Mouse (Mus musculus) kidney, embryonic 14.5 days (tissue): ENCODE measurements around the gene Slc1a4. TPM values are rescaled to one million over a fixed set of nuclear protein-coding genes. Genes with fewer than 3 reads are reported as not detected.

Source experiments
- ATAC-seq: fragments of 200-750 bp; cut with Nextera tagmentation; 2 replicates; pipeline ENCODE4 v1.8.0; 2017; ENCODE audit warnings: moderate number of reproducible peaks, mild to moderate bottlenecking, moderate TSS enrichment, moderate library complexity; ENCODE audit not compliant: low FRiP score, low TSS enrichment
- H3K27ac ChIP-seq: fragments of 300-500 bp; sonication (generic); 2 replicates; pipeline ENCODE4 v1.5.1; 2014; ENCODE audit warnings: low read depth, mild to moderate bottlenecking, low read length, moderate library complexity, mixed read lengths
- H3K27me3 ChIP-seq: fragments of 300-500 bp; sonication (generic); 2 replicates; pipeline ENCODE4 v1.6.1; 2014; ENCODE audit warnings: mild to moderate bottlenecking, low read length; ENCODE audit not compliant: control insufficient read depth, insufficient read depth
- H3K36me3 ChIP-seq: fragments of 300-500 bp; sonication (generic); 2 replicates; pipeline ENCODE4 v1.6.1; 2014; ENCODE audit warnings: low read length, mixed read lengths; ENCODE audit not compliant: control insufficient read depth, insufficient read depth
- H3K4me1 ChIP-seq: fragments of 300-500 bp; sonication (generic); 2 replicates; pipeline ENCODE4 v1.6.1; 2014; ENCODE audit warnings: low read length, mixed read lengths; ENCODE audit not compliant: control insufficient read depth, insufficient read depth
- H3K4me2 ChIP-seq: fragments of 300-500 bp; sonication (generic); replicated peaks from 2 replicates; pipeline ENCODE4 v1.6.1; 2014; ENCODE audit warnings: low read depth, mild to moderate bottlenecking, low read length
- H3K4me3 ChIP-seq: fragments of 300-500 bp; sonication (generic); 2 replicates; pipeline ENCODE4 v1.5.1; 2014; ENCODE audit warnings: mild to moderate bottlenecking, low read length
- H3K9ac ChIP-seq: fragments of 300-500 bp; sonication (generic); 2 replicates; pipeline ENCODE4 v1.6.1; 2014; ENCODE audit warnings: low read depth, mild to moderate bottlenecking, low read length, moderate library complexity
- H3K9me3 ChIP-seq: fragments of 300-500 bp; sonication (generic); 2 replicates; pipeline ENCODE4 v1.6.1; 2016; ENCODE audit warnings: low read length; ENCODE audit not compliant: control insufficient read depth
- WGBS: fragments of 180-500 bp; shearing (Covaris S2); extraction: QIAGEN DNeasy Blood & Tissue Kit; methylation state at CpG from one replicate; pipeline ENCODE4 v1.1.7; 2014; 5-methylcytosine and 5-hydroxymethylcytosine counted together
- polyA plus RNA-seq: library from polyadenylated mRNA; unstranded; fragments of >200 nt; fragmentation: Nextera tagmentation; extraction: Ambion mirVana; gene quantifications from 2 replicates; pipeline ENCODE4 v1.2.1, GENCODE M21; 2014

Gene Slc1a4
- polyA plus RNA-seq = 5.2 and 10.9 TPM in 2 replicates

DNA sequence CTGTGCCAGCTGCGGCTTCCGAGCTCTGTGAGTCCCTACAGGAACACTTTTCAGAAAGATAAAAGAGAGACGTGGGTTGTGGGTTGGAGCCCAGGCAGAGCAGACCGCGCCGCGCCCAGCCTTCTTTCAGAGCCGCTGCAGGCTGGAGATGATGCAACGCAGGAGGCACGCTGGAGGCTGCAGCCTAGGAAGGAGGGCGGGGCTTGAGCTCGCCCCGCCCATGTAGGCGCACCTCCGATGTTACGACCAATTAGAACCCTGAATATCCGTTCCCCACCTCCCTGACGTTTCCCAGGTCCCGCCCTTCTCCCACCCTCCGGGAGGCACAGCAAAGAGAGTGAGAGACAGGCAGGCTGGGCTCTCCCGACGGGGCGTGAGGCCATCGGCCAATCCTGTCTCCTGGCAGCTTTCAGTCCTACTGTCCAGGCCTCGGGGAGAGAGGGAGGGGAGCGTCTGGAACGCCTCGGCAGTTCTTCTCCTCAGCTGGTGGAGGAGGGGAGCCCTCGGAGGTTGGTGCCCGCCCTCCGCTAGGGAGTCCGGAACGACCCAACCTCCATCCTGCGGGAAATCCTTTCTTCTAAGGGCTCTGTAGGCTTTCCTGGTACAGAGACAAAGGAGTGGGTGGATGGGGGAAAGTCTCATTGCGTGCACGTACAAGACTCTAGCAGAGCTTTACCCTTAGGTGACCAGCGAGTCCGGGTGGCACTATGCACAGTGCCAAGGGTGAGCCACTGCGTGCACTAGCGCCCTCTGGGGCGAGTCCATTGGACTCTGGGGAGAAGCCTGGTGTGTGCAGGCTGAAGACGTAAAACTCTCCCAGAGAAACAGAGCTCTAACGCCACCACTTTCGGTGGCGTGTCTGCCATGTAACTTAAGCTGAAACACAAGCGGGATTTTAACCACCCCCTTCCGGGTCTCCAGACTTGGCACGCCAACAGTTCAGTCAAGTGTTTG lies at the start of gene Slc1a4:
Slc1a4 (minus strand) TSS at position 153 of the 954 bp plus-strand sequence.
- no peaks in the 10 kb centered on the region for H3K36me3 ChIP-seq
- peak within 1 kb of the TSS; percentile 65 for H3K4me3 ChIP-seq
- H3K27ac ChIP-seq = peak within 1 kb of the TSS; percentile 96
- H3K4me2 ChIP-seq = peak within 1 kb of the TSS; percentile 96
- H3K9me3 ChIP-seq = no peaks in the 10 kb centered on the region
- H3K4me1 ChIP-seq = peaks cover 11% of the 10 kb centered on the region; the same call in 1 of the 2 replicates
- WGBS = 0% methylated on average over 48 of the region's 48 CpGs
- peak within 1 kb of the TSS; percentile 73 for H3K9ac ChIP-seq
- H3K27me3 ChIP-seq = no peaks in the 10 kb centered on the region
- peak; percentile 98 for ATAC-seq

DNA sequence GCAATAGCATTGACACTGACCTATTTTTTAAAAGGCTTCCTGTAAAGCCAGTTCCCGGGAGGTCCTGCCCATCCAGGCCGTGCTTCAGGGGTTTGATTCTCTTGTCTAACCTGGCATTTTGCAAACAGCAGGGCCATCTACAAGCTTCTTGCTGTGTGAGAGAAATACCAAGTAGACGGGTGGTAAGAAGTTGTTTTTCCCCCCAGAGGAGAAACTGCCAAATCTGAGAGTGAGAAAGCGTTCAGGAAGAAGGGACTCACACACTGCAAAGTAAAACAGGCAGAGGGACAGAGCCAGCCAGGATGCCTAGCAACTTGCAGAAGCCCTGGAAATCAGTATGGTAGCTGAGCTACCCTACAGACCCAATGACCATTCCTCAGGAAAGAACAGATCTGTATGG lies 47.6 kb upstream of the Slc1a4 start:
- Histone ChIP-seq H3K9ac (no peak overlapping the region), H3K4me2 (no peak overlapping the region), H3K36me3 (no peaks in the 10 kb centered on the region), H3K4me3 (no peak overlapping the region), H3K27ac (no peak overlapping the region), H3K9me3 (0 out of 2 replicates have a peak, but pooled peaks cover 3% of the 10 kb centered on the region), H3K27me3 (no peaks in the 10 kb centered on the region), H3K4me1 (no peaks in the 10 kb centered on the region)
- ATAC-seq = no peak
- WGBS = 58% methylated on average over 4 of the region's 4 CpGs

DNA sequence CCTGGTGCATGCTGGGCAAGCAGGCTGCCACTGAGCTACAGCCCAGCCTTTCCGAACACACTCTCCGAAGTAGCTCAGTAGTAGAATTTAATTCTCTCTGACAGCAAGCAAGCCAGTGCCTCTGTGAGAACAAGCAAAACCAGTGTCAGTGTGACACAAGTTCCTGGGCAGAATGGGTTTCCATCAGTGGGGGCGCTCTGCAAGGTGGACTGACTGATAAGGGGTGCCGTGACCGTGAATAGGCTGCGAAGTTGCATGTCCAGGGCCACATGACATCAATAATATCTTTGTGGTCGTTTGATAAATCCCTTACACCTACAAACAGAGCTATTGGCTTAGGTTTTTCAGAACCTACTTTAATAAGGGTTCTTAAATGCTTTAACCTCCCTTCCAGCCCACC lies 44.1 kb upstream of the Slc1a4 start:
- Histone ChIP-seq H3K4me2 (no peak overlapping the region), H3K9ac (no peak overlapping the region), H3K4me1 (no peaks in the 10 kb centered on the region), H3K27ac (no peak overlapping the region), H3K27me3 (no peaks in the 10 kb centered on the region), H3K36me3 (no peaks in the 10 kb centered on the region), H3K4me3 (no peak overlapping the region), H3K9me3 (0 out of 2 replicates have a peak, but pooled peaks cover 3% of the 10 kb centered on the region)
- ATAC-seq = no peak
- WGBS = 93% methylated on average over 7 of the region's 7 CpGs

DNA sequence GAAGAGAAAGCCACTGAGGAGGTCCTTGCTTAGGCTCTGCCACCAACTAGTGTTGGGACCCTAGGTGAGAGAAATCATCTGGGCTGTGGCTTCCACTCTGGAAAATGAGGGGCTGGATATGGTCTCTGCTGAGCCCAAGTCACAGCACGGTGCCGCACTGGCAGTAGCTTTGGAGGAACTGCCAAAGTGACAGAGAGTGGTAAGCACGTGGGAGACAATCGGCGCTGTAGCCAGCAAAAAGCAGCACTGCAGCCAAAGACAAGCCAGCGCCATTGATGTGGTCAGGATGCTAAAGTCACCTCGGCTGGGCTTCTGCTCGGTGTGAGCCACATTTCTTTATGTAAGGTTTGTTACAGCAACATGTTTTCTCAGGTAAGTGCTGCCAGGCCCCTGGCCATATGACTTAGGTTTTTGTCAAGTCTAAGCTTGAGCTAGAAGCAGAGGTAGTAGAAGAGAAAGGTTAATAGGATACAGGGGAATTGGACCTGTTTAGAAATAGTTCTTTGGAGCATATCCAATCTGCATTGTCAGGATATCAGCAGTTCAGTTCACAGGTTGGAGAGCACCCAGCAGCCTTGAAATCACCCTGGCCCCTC lies 40.2 kb upstream of the Slc1a4 start:
- Histone ChIP-seq H3K4me3 (no peak overlapping the region), H3K4me2 (no peak overlapping the region), H3K27me3 (no peaks in the 10 kb centered on the region), H3K9ac (no peak overlapping the region), H3K4me1 (no peaks in the 10 kb centered on the region), H3K27ac (no peak overlapping the region), H3K36me3 (no peaks in the 10 kb centered on the region), H3K9me3 (no peaks in the 10 kb centered on the region)
- ATAC-seq = no peak
- 77% methylated on average over 8 of the region's 8 CpGs for WGBS

DNA sequence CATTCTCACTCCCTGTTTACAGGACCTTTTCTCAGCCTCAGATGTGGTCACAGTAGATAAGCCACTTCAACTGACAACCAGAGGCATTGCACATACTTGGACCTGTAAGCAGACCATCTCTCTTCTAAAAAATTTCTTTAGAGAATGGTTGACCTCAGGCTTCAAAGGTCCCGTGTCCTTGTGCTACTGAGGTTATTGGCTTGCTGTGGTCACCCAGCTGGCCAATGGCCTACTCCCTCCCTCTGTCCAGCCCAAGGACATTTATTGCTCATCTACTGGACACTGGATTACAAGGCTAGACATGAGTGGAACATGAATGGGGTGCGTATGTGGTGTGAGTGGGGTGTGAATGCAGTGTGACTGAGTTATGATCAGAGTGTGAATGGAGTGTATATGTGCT lies 38.0 kb upstream of the Slc1a4 start:
- H3K36me3 ChIP-seq = no peaks in the 10 kb centered on the region
- H3K9ac ChIP-seq = no peak overlapping the region
- H3K4me1 ChIP-seq = no peaks in the 10 kb centered on the region
- no peak overlapping the region for H3K27ac ChIP-seq
- H3K4me2 ChIP-seq = no peak overlapping the region
- no peaks in the 10 kb centered on the region for H3K9me3 ChIP-seq
- ATAC-seq = no peak
- WGBS = 87% methylated on average over 2 of the region's 2 CpGs
- no peak overlapping the region for H3K4me3 ChIP-seq
- no peaks in the 10 kb centered on the region for H3K27me3 ChIP-seq

DNA sequence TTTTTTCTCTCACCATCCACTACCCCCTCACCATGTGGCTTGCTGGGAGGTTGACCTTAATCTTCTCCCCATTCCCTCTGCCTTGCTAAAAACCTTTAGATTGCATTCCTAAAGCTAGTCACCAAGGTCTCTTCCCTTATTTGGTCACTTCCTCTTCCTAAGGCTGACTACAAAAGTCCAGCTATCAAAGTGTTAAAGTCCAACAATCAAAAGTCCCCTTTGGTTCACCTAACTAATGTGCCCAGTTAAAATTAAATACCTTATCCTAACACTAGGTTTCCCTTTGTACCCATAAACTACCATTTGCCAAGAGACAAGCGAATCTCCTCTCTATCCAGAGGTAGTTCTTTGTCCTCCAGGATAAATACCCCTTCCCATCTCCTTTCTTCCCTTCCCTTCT lies 33.9 kb upstream of the Slc1a4 start:
- Histone ChIP-seq H3K27ac (no peak overlapping the region), H3K4me3 (no peak overlapping the region), H3K36me3 (no peaks in the 10 kb centered on the region), H3K9ac (no peak overlapping the region), H3K9me3 (peaks cover 3% of the 10 kb centered on the region; the same call in 1 of the 2 replicates), H3K27me3 (no peaks in the 10 kb centered on the region), H3K4me2 (no peak overlapping the region), H3K4me1 (no peaks in the 10 kb centered on the region)
- no peak for ATAC-seq
- WGBS = 81% methylated on average over 1 of the region's 1 CpGs

DNA sequence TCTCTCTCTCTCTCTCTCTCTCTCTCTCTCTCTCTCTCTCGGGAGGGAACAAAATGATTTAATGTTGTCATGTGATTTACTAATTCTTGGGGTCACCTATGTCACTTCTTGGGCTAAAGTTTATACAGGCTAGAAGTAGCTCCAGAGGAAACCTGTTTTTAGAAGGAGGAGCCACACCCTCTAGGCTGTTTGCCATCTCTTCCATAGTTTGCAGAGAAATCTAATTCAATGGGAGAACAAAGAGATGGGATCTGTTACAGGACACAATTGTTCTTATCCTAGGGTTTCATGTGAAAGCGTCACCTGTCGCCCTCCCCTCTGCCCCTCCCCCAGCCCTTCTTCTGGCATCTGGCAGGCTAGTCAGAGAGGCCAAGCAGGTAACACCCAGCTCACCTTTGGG lies 28.8 kb upstream of the Slc1a4 start:
- H3K36me3 ChIP-seq = no peaks in the 10 kb centered on the region
- WGBS = 56% methylated on average over 3 of the region's 3 CpGs
- H3K4me1 ChIP-seq = no peaks in the 10 kb centered on the region
- no peak overlapping the region for H3K27ac ChIP-seq
- H3K27me3 ChIP-seq = no peaks in the 10 kb centered on the region
- ATAC-seq = no peak
- H3K4me3 ChIP-seq = no peak overlapping the region
- peaks cover 3% of the 10 kb centered on the region; the same call in 1 of the 2 replicates for H3K9me3 ChIP-seq
- H3K4me2 ChIP-seq = no peak overlapping the region
- H3K9ac ChIP-seq = no peak overlapping the region

DNA sequence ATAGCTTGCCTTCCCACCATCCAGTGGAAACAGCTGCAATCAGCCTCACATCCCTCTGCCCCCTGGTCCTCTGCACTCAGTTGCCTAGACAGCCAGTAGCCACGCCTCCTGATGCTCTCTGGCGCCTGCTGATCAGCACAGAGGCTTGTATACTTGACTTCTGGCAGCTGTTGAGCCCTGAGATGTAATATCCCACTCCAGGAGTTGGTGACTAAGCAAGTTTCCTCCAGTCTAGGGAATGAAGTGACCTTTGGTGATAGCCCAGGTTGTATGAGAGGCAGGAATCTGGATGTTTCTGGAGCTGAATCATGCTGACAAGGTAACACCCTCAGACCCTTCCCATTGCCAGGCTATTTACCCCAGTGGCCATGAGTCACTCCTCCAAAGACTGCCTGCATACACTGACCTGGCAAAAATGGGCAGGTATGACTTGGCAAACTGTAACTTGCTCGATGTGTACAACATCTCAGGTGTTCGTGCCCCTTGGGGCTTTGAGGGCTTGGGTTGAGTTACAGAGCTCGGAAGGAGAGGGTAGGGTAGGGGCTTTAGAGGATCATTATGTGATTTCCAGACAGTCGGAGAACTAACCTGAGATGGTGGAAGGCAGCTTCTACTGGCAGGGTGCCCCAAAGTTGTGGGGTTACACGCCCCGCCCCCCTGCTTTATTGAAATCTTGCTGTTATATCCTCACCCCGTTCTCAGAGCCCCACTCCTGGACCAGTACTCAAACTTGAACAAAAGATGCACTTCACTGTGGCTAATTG lies 25.4 kb upstream of the Slc1a4 start:
- Histone ChIP-seq H3K27ac (no peak overlapping the region), H3K4me1 (no peaks in the 10 kb centered on the region), H3K36me3 (no peaks in the 10 kb centered on the region), H3K9me3 (no peaks in the 10 kb centered on the region), H3K9ac (no peak overlapping the region), H3K4me3 (no peak overlapping the region), H3K27me3 (no peaks in the 10 kb centered on the region), H3K4me2 (no peak overlapping the region)
- WGBS = 72% methylated on average over 9 of the region's 9 CpGs
- no peak for ATAC-seq
